Mouse (Mus musculus) olfactory bulb, adult 2 months (tissue): Measurements from ENCODE around the gene Tmem144.

ENCODE experiments used
- CTCF ChIP-seq: fragments of 200-500 bp; IDR thresholded peaks from 2 replicates; pipeline ENCODE4 v1.5.1; 2012; ENCODE audit warnings: low read depth, mild to moderate bottlenecking, low read length, moderate library complexity; ENCODE audit not compliant: insufficient read depth
- POLR2A ChIP-seq: fragments of 200-500 bp; IDR thresholded peaks from 2 replicates; pipeline ENCODE4 v1.6.1; 2012; ENCODE audit warnings: mild to moderate bottlenecking, low read depth, low read length, moderate library complexity; ENCODE audit not compliant: insufficient read depth

- TF ChIP-seq CTCF (no peak), POLR2A (no peak)
These were observed 68.2 kb downstream of the Tmem144 start for GRCm38 (mm10) chr3:79784362-79784736.
